Mouse (Mus musculus) brain, embryonic 14.5 days (tissue): ENCODE measurements at regions not wholly inside any gene's neighbourhood (a gene's known extent, or its start where the extent isn't known, plus 50 kb on each side); places are given as distances from the start of the nearest gene placed in this dataset.

Source experiments
- DNase-seq: peaks from one replicate; pipeline ENCODE4 v3.0.0-alpha.2; 2011; ENCODE audit warnings: low read depth
- CTCF ChIP-seq: fragments of 200-500 bp; IDR thresholded peaks from 2 replicates; pipeline ENCODE4 v1.5.1; 2012; ENCODE audit warnings: inconsistent platforms, mild to moderate bottlenecking, moderate library complexity, borderline replicate concordance; ENCODE audit not compliant: insufficient read depth, insufficient read length; ENCODE audit errors: extremely low read depth
- POLR2A ChIP-seq: fragments of 200-500 bp; IDR thresholded peaks from 2 replicates; pipeline ENCODE4 v1.6.1; 2012; ENCODE audit warnings: mild to moderate bottlenecking, inconsistent platforms, borderline replicate concordance; ENCODE audit not compliant: poor library complexity, insufficient read depth, insufficient read length, severe bottlenecking; ENCODE audit errors: extremely low read depth

DNA sequence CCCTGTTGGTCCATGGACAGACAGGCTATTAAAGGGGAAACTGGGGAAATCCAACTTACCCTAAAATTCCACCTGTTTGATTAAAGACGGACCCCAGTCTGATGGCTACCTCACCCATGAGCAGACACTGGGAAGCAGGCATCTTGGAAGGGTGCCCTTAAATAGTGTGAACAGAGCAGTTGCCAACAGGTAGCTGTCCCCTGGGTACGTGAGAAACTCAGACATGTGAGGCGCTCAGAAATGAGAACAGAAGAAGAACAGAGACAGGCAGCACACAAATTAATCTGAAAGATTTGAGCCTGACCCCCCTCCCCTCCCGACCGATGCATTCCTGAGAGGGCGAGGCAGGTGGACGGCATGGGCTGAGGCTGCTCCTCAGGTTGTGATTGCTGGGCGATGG, 135.7 kb upstream of the Azi2 start:
- DNase-seq = no peak
- no peak for TF ChIP-seq CTCF
- TF ChIP-seq POLR2A = no peak

DNA sequence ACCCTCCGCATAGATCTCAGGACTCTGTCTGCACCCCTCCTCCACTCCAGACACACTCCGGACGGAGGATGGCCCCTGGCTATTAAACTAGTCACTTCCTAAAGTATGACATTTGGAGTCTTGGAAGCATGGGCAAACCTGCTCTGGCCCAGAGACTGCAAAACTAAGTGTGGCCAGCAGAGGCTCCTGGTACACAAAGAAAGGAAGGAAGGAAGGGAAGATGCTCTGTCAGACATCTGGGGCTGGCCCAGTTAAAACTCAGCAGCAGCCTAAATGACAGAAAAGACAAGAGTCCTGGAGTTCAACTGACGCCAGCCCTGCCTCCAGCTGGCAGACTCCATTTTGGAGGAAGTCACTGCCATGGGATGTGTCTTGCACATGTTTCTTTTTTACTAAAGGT, 137.3 kb upstream of the Azi2 start:
- peak; percentile 54 for DNase-seq
- TF ChIP-seq CTCF = peak; percentile 68; the same call in 1 of the 2 replicates
- no peak for TF ChIP-seq POLR2A

DNA sequence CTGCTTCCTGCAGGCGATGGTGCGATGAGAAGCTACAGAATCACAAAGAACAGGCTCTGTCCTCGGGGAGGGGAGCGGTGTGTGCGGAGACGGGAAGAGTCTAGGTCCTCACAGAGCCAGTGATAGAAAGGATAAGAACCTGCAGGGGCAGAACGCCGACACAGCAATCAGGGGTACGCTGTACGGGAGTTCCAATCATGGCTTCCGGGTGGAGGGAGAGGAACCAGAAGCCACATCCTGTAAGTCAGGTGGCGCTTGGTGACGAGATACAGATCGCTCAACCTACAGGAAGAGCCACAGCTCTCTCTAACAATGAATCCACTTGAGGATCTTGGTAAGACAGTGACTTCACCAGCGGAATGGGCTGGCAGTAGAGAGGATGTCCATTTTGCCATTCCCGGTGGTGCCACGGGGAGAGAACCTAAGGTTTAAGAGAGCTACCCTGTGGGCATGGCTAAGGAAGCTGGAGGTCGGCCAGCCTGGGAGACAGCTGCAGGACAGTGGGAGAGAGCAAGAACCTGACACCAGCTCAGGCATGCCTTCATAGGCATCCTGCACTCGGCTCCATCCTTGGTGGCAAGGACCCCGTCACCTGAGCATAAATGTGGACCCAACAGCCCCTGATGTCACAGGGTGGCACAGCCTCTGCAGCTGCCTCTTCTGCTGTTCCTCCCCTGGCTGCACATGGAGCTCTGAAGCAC, 137.9 kb upstream of the Azi2 start:
- no peak for DNase-seq
- TF ChIP-seq CTCF (no peak), POLR2A (no peak)

DNA sequence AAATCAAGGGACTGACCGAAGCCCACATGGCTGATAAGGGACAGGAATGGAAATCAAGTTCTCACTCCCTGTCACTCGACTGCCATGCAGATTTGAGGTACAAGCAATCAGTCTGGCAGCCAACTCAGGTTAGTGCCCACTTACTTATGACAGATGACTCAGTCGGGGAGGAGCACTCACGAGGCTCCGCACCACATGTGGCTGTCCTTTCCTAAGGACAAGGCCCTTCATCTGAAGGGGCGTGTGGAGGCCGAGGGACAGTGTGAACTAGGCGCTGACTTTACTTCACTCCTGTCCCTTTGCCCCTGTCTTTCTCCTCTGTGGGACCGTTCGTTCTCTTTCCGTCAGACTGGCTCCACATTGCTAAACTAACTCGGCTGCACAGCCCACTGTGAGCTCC, 139.7 kb upstream of the Azi2 start:
- DNase-seq = no peak
- TF ChIP-seq CTCF (no peak), POLR2A (no peak)

DNA sequence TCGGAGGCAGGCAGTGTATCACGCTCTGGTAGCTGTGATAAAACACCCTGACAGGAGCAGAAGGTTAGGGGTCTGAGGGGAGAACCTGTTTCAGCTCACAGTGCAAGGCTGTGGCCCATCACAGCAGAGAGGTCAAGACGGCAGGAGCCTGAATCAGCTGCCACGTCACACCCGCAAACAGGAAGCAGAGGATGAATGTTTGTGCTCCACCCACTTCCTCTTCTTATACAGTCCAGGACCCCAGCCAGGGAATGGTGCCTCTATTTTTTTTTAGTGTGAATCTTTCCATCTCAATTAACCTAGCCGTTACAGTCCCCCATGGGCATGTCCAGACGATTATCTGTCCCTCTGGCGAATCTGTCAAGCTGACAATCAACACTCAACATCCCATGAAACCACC, 143.8 kb upstream of the Azi2 start:
- no peak for TF ChIP-seq CTCF
- TF ChIP-seq POLR2A = no peak
- no peak for DNase-seq

DNA sequence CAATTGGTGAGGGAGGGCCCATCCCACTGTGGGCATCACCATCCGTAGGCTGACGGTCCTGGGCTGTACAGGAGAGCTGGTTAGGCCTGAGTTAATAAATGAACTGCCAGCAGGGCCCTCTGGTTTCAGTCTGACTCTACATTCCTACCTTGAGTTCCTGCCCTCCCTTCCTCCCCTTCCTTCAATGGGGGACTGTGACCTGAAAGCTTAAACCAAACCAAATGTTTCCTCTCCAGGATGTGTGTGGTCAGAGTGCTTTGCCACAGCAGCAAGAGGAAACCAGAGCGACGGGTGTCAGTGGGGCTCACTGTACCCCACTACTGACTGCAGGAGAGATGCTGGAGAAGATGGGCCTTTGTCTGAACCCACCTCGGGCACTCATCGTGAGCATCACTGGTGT, 147.7 kb upstream of the Azi2 start:
- TF ChIP-seq CTCF = no peak
- no peak for TF ChIP-seq POLR2A
- no peak for DNase-seq

- DNase-seq = no peak
Measured at GRCm38 (mm10) chr9:117873172-117873571, 167.1 kb upstream of the Azi2 start.

GRCm38 (mm10) chr9:117872387-117873081, 167.8 kb upstream of the Azi2 start:
- TF ChIP-seq POLR2A (peak; percentile 16; the same call in 1 of the 2 replicates), CTCF (0 out of 2 replicates have a peak, but pooled peaks have one; percentile 22)
- peak; percentile 81 for DNase-seq

More at GRCm38 (mm10) chr9:117873172-117873571, 167.1 kb upstream of the Azi2 start:
- TF ChIP-seq CTCF (no peak), POLR2A (no peak)

GRCm38 (mm10) chr9:117872021-117872386, 168.3 kb upstream of the Azi2 start:
- TF ChIP-seq POLR2A (no peak), CTCF (no peak)
- DNase-seq = peak; percentile 65

DNA sequence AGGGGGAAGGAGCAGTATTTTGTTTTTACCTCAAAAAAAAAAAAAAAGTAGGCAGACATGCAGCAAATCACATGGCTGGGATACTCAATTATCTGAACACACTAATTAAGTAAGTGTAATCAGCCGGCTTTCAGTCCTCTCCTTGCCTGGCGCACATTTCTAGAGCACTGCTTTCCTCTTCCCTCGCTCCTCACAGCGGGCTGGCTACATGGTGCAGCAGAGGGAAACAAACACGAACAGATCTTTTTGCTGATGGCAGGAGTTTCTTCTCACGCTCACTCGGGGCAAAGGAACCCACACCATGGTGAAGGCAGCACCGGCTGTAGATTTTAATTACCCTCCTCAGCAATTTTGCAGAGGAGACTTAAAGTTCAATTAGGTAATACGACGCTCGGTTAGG, 169.7 kb upstream of the Azi2 start:
- peak; percentile 84 for DNase-seq
- TF ChIP-seq POLR2A = no peak
- TF ChIP-seq CTCF = no peak

DNA sequence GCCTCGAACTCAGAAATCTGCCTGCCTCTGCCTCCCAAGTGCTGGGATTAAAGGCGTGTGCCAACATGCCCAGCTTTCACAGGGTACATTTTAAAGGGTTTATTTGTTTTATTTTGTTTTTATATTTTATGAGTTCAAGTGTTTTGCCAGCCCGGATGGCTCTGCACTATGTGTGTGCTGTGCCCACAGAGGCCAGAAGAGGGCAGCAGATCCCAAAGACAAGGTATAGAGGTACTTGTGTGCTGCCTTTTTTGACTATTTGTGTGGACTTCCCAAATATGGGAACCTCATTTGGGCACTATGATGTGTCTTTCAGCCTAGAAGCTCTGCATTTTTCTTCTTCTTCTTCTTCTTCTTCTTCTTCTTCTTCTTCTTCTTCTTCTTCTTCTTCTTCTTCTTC, 176.4 kb upstream of the Azi2 start:
- TF ChIP-seq CTCF (peak; percentile 27; the same call in 1 of the 2 replicates), POLR2A (no peak)

DNA sequence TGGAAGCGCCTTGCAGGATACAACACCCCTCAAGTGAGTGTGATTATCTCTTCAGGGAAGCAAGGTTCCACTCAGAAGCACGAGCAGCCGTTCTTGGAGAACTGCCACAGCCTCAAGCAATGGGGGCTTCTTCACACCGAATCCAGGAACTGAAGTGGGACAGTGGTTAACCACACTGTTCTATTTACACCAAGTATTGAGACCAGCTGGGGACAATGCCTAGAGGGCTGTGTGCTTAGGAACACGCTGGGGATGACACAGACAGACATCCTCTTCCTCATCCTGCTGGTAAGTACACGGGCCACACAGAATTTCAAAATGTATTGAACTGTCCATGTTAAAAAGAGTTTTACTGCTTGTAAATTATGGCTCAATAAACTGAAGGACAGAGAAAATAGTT, 177.0 kb upstream of the Azi2 start:
- DNase-seq = no peak
- TF ChIP-seq CTCF (no peak), POLR2A (no peak)

More for the DNA sequence above, 176.4 kb upstream of the Azi2 start:
- no peak for DNase-seq

DNA sequence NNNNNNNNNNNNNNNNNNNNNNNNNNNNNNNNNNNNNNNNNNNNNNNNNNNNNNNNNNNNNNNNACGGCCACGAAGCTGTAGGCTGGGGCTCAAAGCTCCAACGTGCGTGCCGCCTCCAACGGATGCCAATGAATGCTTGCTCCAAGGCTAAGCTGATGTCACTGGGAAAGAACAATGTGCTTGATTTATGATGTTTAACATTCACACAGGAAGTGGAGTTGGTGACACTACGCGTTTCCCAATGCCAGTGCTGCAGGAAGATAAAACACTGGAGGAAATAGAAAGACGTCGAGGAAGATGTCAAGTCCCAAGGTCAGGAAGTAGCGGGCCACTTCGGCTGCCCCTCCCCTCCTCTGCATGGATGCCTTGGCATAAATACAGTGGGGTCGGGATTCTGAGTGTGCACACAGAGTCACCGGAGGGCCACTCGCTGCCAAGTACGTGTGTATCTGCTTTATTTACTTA, 180.7 kb upstream of the Azi2 start:
- peak; percentile 37 for DNase-seq
- TF ChIP-seq CTCF (no peak), POLR2A (no peak)
